Mouse (Mus musculus) erythroid progenitor cell, adult 5-6 weeks (primary cell): ENCODE measurements around the gene Ssxb6. TPM values are rescaled to one million over a fixed set of nuclear protein-coding genes. Genes with fewer than 3 reads are reported as not detected.
"Not testable (repeated sequence)": the region's sequence is repeated elsewhere in the genome, so short reads cannot be mapped to it uniquely, and the experiment has no call there.

Source experiments
- ATAC-seq: replicated peaks from 2 replicates; pipeline ENCODE4 v1.8.0; 2016; ENCODE audit warnings: moderate number of reproducible peaks, mild to moderate bottlenecking, moderate TSS enrichment, inconsistent platforms; ENCODE audit not compliant: poor library complexity, low FRiP score, severe bottlenecking
- total RNA-seq, 2 experiments: library from RNA; stranded (forward) in 1 of 2; stranded (reverse) in 1 of 2; fragments of 150-400 nt in 1 of 2; fragments of 186-747, 209-891 nt in 1 of 2; gene quantifications; 2 replicates each; pipeline versions ENCODE4 v1.2.3 to v1.2.4; 2015 to 2017; ENCODE audit warnings: low replicate concordance in 2 of 2

The Ssxb6 gene
- total RNA-seq (2015; ENCODE audit: low replicate concordance), result not detected in 2 replicates
- not detected in 2 replicates for total RNA-seq (2017; ENCODE audit: low replicate concordance)

DNA sequence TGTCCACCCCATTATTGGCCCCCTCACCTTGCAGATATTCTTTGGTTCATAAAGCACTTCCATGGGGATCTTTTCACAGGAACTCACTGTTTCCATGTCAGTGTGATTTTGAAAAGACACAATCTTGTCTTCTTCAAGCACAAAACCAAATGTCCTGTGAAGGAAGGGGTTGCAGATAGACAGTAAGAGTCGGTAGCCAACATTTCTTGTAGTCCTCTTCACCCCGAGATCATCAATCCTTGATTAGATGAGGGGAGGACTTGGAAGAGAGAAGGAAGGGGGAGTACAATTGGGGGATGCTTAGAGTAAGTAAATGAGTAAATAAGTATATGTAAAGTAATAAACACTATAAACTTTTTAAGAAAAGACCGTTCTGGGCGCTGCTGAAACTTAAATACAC is at the start of gene Ssxb6:
TSS of gene Ssxb6 (minus strand) at position 101 of the 400 bp plus-strand sequence.
- not testable (repeated sequence) for ATAC-seq

DNA sequence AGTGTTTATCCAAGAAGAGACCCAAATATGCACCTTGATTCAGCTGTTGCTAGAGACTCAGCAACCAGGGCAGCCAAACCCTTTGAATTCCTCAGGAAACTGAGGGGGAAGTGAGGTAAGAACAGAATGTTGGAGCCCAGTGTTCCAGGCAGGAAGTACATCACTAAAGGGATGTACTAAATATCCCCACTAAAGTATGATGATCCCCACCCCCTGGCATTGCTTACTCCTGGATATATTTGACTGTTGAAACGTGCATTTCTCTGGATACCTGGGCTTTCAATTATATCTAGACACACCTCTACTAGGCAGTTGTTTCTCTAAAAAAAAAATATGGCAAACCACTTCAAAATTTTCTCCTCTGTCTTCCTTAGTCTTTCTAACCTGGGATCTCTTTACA is 43.7 kb upstream of the Ssxb6 start, which contains the start of gene Ssxb3:
TSS of gene Ssxb3 (minus strand) at position 101 of the 400 bp plus-strand sequence.
- ATAC-seq, result not testable (repeated sequence)

DNA sequence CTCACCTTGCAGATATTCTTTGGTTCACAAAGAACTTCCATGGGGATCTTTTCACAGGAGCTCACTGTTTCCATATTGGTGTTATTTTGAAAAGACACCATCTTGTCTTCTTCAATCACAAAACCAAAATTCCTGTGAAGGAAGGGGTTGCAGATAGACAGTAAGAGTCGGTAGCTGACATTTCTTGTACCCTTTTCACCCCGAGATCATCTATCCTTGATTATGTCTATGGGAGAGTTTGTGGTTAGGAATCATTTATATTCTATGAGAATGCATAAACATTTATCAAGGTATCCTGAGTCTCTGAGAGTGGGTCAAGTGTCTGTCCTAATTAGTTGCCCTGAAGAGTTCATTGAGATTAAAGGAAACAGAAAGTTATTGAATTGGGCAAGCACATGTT is 23.2 kb downstream of the Ssxb6 start, which contains the start of gene Gm14459:
TSS of gene Gm14459 (minus strand) at position 101 of the 400 bp plus-strand sequence.
- ATAC-seq, result no peak

Other genes starting within 250 kb of the Ssxb6 start
- not detected in 2 replicates for gene Ssxb10, start 220.8 kb downstream of the Ssxb6 start, total RNA-seq (2015; ENCODE audit: low replicate concordance)
- gene Ssxb10, start 220.8 kb downstream of the Ssxb6 start, total RNA-seq (2017; ENCODE audit: low replicate concordance), result not detected in 2 replicates
- gene Ssxb9, start 181.3 kb downstream of the Ssxb6 start, total RNA-seq (2015; ENCODE audit: low replicate concordance), result not detected in 2 replicates
- gene Ssxb9, start 181.3 kb downstream of the Ssxb6 start, total RNA-seq (2017; ENCODE audit: low replicate concordance), result not detected in 2 replicates
- gene Ssxb1, start 134.9 kb downstream of the Ssxb6 start, total RNA-seq (2015; ENCODE audit: low replicate concordance), result not detected in 2 replicates
- not detected in 2 replicates for gene Ssxb1, start 134.9 kb downstream of the Ssxb6 start, total RNA-seq (2017; ENCODE audit: low replicate concordance)
- not detected in 2 replicates for gene Ssxb2, start 86.5 kb downstream of the Ssxb6 start, total RNA-seq (2015; ENCODE audit: low replicate concordance)
- gene Ssxb2, start 86.5 kb downstream of the Ssxb6 start, total RNA-seq (2017; ENCODE audit: low replicate concordance), result not detected in 2 replicates
- gene Gm14459, start 23.3 kb downstream of the Ssxb6 start, total RNA-seq (2015; ENCODE audit: low replicate concordance), result not detected in 2 replicates
- not detected in 2 replicates for gene Gm14459, start 23.3 kb downstream of the Ssxb6 start, total RNA-seq (2017; ENCODE audit: low replicate concordance)
- not detected in 2 replicates for gene Ssxb3, start 43.6 kb upstream of the Ssxb6 start, total RNA-seq (2015; ENCODE audit: low replicate concordance)
- gene Ssxb3, start 43.6 kb upstream of the Ssxb6 start, total RNA-seq (2017; ENCODE audit: low replicate concordance), result not detected in 2 replicates
- gene Ssxb8, start 142.6 kb upstream of the Ssxb6 start, total RNA-seq (2015; ENCODE audit: low replicate concordance), result not detected in 2 replicates
- not detected in 2 replicates for gene Ssxb8, start 142.6 kb upstream of the Ssxb6 start, total RNA-seq (2017; ENCODE audit: low replicate concordance)
- not detected in 2 replicates for gene Ssx9, start 200.2 kb upstream of the Ssxb6 start, total RNA-seq (2015; ENCODE audit: low replicate concordance)
- gene Ssx9, start 200.2 kb upstream of the Ssxb6 start, total RNA-seq (2017; ENCODE audit: low replicate concordance), result not detected in 2 replicates